Mouse (Mus musculus): ENCODE results near the gene Bnip1.

Gene Bnip1

GRCm38 (mm10) chr17:26840439-26840780 is 59.5 kb downstream of the Bnip1 start:
- no peak for DNase-seq (ENCODE audit: low spot score)

GRCm38 (mm10) chr17:26840922-26841731 is 60.3 kb downstream of the Bnip1 start:
- DNase-seq (ENCODE audit: low spot score): no peak

GRCm38 (mm10) chr17:26841981-26842380 is 61.1 kb downstream of the Bnip1 start:
- DNase-seq (ENCODE audit: low spot score): no peak

Measured in lung, postnatal 25 days (tissue).